Mouse (Mus musculus): ENCODE measurements at regions not wholly inside any gene's neighbourhood (a gene's known extent, or its start where the extent isn't known, plus 50 kb on each side); places are given as distances from the start of the nearest gene placed in this dataset.
"Not testable (repeated sequence)": the region's sequence is repeated elsewhere in the genome, so short reads cannot be mapped to it uniquely, and the experiment has no call there.

GRCm38 (mm10) chr13:78892252-78892651 lies 692.7 kb upstream of the Nr2f1 start:
- TF ChIP-seq CTCF (IDR thresholded peaks at IDR 0.05; ENCODE audit: low read depth) (no peak), EP300 (optimal IDR thresholded peaks at IDR 0.05) (no peak)
- 88% methylated on average over 2 of the region's 2 CpGs for WGBS
- no peaks in the 10 kb centered on the region for H3K36me3 ChIP-seq (ENCODE audit: control insufficient read depth, insufficient read depth, low read length)
- H3K4me3 ChIP-seq (ENCODE audit: low read depth, low read length) = no peak overlapping the region
- no peak overlapping the region for H3K27ac ChIP-seq (replicated peaks)
- H3K4me1 ChIP-seq (replicated peaks; ENCODE audit: control insufficient read depth, insufficient read depth) = no peaks in the 10 kb centered on the region
- no peak overlapping the region for H3K4me2 ChIP-seq (replicated peaks; ENCODE audit: low read depth)
- ATAC-seq (ENCODE audit: low FRiP score, low TSS enrichment) = no peak
- H3K27me3 ChIP-seq (ENCODE audit: control insufficient read depth, insufficient read depth, low read length) = no peaks in the 10 kb centered on the region
- H3K9me3 ChIP-seq (ENCODE audit: control insufficient read depth, low read length) = no peaks in the 10 kb centered on the region
- DNase-seq (ENCODE audit: low spot score) = no peak
- H3K9ac ChIP-seq (ENCODE audit: low read length) = no peak overlapping the region

DNA sequence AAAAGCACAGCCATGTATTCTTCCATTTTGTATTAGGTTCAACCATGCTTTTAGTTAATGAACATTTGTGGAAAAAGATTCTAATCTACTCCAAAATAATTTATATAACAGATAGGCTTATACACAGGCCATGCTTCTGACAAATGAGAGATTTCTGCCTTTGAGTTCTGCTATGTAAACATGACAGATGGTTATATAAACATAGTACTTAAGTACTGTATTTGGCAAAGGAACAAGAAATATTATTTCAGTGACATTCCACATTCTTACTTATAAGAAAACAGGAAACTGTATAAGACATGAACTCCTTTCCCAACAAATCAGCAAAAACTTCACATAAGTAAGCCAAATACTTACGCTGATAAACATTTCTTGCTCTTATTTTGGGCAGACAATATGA lies 683.5 kb upstream of the Nr2f1 start:
- TF ChIP-seq EP300 (optimal IDR thresholded peaks at IDR 0.05) (no peak), CTCF (IDR thresholded peaks at IDR 0.05; ENCODE audit: low read depth) (no peak)
- Histone ChIP-seq H3K9ac (ENCODE audit: low read length) (no peak overlapping the region), H3K4me2 (replicated peaks; ENCODE audit: low read depth) (no peak overlapping the region), H3K27ac (replicated peaks) (no peak overlapping the region), H3K4me1 (replicated peaks; ENCODE audit: control insufficient read depth, insufficient read depth) (no peaks in the 10 kb centered on the region), H3K9me3 (ENCODE audit: control insufficient read depth, low read length) (no peaks in the 10 kb centered on the region), H3K36me3 (ENCODE audit: control insufficient read depth, insufficient read depth, low read length) (no peaks in the 10 kb centered on the region), H3K27me3 (ENCODE audit: control insufficient read depth, insufficient read depth, low read length) (no peaks in the 10 kb centered on the region), H3K4me3 (ENCODE audit: low read depth, low read length) (no peak overlapping the region)
- DNase-seq (ENCODE audit: low spot score) (no peak), ATAC-seq (ENCODE audit: low FRiP score, low TSS enrichment) (no peak)
- WGBS = 50% methylated on average over 1 of the region's 1 CpGs

DNA sequence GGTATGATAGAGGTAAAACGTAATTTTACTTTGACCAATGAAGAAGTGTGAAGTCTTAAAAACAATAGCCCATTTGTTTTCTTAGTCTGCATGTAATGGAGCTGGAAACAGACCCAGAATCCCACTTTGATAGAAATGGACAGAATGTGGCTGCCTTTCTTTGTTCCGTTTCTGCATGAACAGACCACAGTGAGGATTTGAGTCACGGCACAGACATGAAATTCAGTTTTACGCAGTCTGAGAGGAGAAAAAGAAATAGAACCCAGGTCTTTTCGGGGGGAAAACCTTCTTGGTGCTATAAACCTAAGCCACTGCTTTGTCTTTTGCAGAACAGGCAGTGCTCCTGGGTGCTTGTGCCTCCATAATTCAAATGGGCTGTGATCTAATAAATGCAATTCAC lies 673.0 kb upstream of the Nr2f1 start:
- no peak for ATAC-seq (ENCODE audit: low FRiP score, low TSS enrichment)
- no peak for DNase-seq (ENCODE audit: low spot score)
- H3K27ac ChIP-seq (replicated peaks) = no peak overlapping the region
- no peaks in the 10 kb centered on the region for H3K9me3 ChIP-seq (ENCODE audit: control insufficient read depth, low read length)
- H3K27me3 ChIP-seq (ENCODE audit: control insufficient read depth, insufficient read depth, low read length) = no peaks in the 10 kb centered on the region
- no peak overlapping the region for H3K4me2 ChIP-seq (replicated peaks; ENCODE audit: low read depth)
- H3K36me3 ChIP-seq (ENCODE audit: control insufficient read depth, insufficient read depth, low read length) = no peaks in the 10 kb centered on the region
- H3K4me3 ChIP-seq (ENCODE audit: low read depth, low read length) = no peak overlapping the region
- H3K9ac ChIP-seq (ENCODE audit: low read length) = no peak overlapping the region
- 80% methylated on average over 5 of the region's 5 CpGs for WGBS
- H3K4me1 ChIP-seq (replicated peaks; ENCODE audit: control insufficient read depth, insufficient read depth) = no peaks in the 10 kb centered on the region
- TF ChIP-seq CTCF (IDR thresholded peaks at IDR 0.05; ENCODE audit: low read depth) (no peak), EP300 (optimal IDR thresholded peaks at IDR 0.05) (no peak)

- Histone ChIP-seq H3K9me3 (ENCODE audit: control insufficient read depth, low read length) (no peaks in the 10 kb centered on the region), H3K36me3 (ENCODE audit: control insufficient read depth, insufficient read depth, low read length) (no peaks in the 10 kb centered on the region), H3K27ac (replicated peaks) (no peak overlapping the region), H3K27me3 (ENCODE audit: control insufficient read depth, insufficient read depth, low read length) (no peaks in the 10 kb centered on the region), H3K4me3 (ENCODE audit: low read depth, low read length) (no peak overlapping the region), H3K4me1 (replicated peaks; ENCODE audit: control insufficient read depth, insufficient read depth) (no peaks in the 10 kb centered on the region), H3K4me2 (replicated peaks; ENCODE audit: low read depth) (no peak overlapping the region), H3K9ac (ENCODE audit: low read length) (no peak overlapping the region)
- TF ChIP-seq EP300 (optimal IDR thresholded peaks at IDR 0.05) (no peak), CTCF (IDR thresholded peaks at IDR 0.05; ENCODE audit: low read depth) (no peak)
- WGBS = 26% methylated on average over 6 of the region's 6 CpGs
- DNase-seq (ENCODE audit: low spot score) = no peak
- no peak for ATAC-seq (ENCODE audit: low FRiP score, low TSS enrichment)
Observed at GRCm38 (mm10) chr13:78871976-78872375, 672.4 kb upstream of the Nr2f1 start.

DNA sequence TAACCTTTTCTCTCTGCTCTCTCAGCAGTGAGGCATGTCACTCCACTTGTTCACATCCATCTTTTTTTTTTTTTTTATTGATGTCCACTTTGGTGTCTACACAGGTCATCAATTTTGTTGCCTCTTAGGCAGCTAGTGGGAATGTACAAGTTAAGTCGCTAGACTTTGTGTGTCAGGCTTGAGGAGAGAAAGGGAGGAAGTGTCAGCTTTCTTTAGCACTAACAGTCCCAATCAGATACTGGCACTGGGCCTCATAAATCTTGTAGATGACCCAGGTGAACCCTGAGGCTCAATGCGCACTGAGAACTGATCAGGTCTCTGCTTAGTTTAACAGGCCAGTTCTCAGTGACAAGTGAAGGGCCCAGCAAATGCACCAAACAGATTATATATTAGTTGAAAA lies 671.7 kb upstream of the Nr2f1 start:
- DNase-seq (ENCODE audit: low spot score) = no peak
- no peak for TF ChIP-seq EP300 (optimal IDR thresholded peaks at IDR 0.05)
- no peak for TF ChIP-seq CTCF (IDR thresholded peaks at IDR 0.05; ENCODE audit: low read depth)
- 36% methylated on average over 2 of the region's 2 CpGs for WGBS

GRCm38 (mm10) chr13:78824357-78824756 lies 624.8 kb upstream of the Nr2f1 start:
- not testable (repeated sequence) for DNase-seq (ENCODE audit: low spot score); H3K4me2 ChIP-seq (replicated peaks; ENCODE audit: low read depth); ATAC-seq (ENCODE audit: low FRiP score, low TSS enrichment); H3K9me3 ChIP-seq (ENCODE audit: control insufficient read depth, low read length); H3K4me1 ChIP-seq (replicated peaks; ENCODE audit: control insufficient read depth, insufficient read depth); H3K27me3 ChIP-seq (ENCODE audit: control insufficient read depth, insufficient read depth, low read length); H3K36me3 ChIP-seq (ENCODE audit: control insufficient read depth, insufficient read depth, low read length); H3K4me3 ChIP-seq (ENCODE audit: low read depth, low read length); H3K27ac ChIP-seq (replicated peaks); H3K9ac ChIP-seq (ENCODE audit: low read length)
- WGBS = 93% methylated on average over 4 of the region's 4 CpGs

More for the DNA sequence above, 671.7 kb upstream of the Nr2f1 start:
- H3K9ac ChIP-seq (ENCODE audit: low read length) = no peak overlapping the region
- no peaks in the 10 kb centered on the region for H3K9me3 ChIP-seq (ENCODE audit: control insufficient read depth, low read length)
- no peak overlapping the region for H3K4me2 ChIP-seq (replicated peaks; ENCODE audit: low read depth)
- H3K27me3 ChIP-seq (ENCODE audit: control insufficient read depth, insufficient read depth, low read length) = no peaks in the 10 kb centered on the region
- H3K27ac ChIP-seq (replicated peaks) = no peak overlapping the region
- H3K36me3 ChIP-seq (ENCODE audit: control insufficient read depth, insufficient read depth, low read length) = no peaks in the 10 kb centered on the region
- no peak overlapping the region for H3K4me3 ChIP-seq (ENCODE audit: low read depth, low read length)
- ATAC-seq (ENCODE audit: low FRiP score, low TSS enrichment) = no peak
- H3K4me1 ChIP-seq (replicated peaks; ENCODE audit: control insufficient read depth, insufficient read depth) = no peaks in the 10 kb centered on the region

All from stomach, postnatal 0 days (tissue).